Mouse (Mus musculus) forebrain, embryonic 11.5 days (tissue): ENCODE data around the gene Pnmal1. TPM values are rescaled to one million over a fixed set of nuclear protein-coding genes. Genes with fewer than 3 reads are reported as not detected.

Experiments used
- ATAC-seq: fragments of 200-750 bp; cut with Nextera tagmentation; replicated peaks from 2 replicates; pipeline ENCODE4 v1.8.0; 2017; ENCODE audit warnings: moderate TSS enrichment; ENCODE audit not compliant: low FRiP score
- DNase-seq: peaks from one replicate; pipeline ENCODE4 v3.0.0-alpha.2; 2017; ENCODE audit warnings: low spot score
- H3K27ac ChIP-seq: fragments of 300-500 bp; sonication (generic); 2 replicates; pipeline ENCODE4 v1.5.1; 2014; ENCODE audit warnings: low read depth, low read length
- H3K27me3 ChIP-seq: fragments of 300-500 bp; sonication (generic); 2 replicates; pipeline ENCODE4 v1.6.1; 2014; ENCODE audit warnings: mild to moderate bottlenecking, low read length, mixed read lengths; ENCODE audit not compliant: control insufficient read depth, insufficient read depth
- H3K36me3 ChIP-seq: fragments of 300-500 bp; sonication (generic); 2 replicates; pipeline ENCODE4 v1.6.1; 2014; ENCODE audit warnings: mild to moderate bottlenecking, low read length, moderate library complexity, mixed read lengths; ENCODE audit not compliant: control insufficient read depth, insufficient read depth
- H3K4me1 ChIP-seq: fragments of 300-500 bp; sonication (generic); replicated peaks from 2 replicates; pipeline ENCODE4 v1.6.1; 2014; ENCODE audit warnings: low read length, mixed read lengths; ENCODE audit not compliant: control insufficient read depth, insufficient read depth
- H3K4me2 ChIP-seq: fragments of 300-500 bp; sonication (generic); 2 replicates; pipeline ENCODE4 v1.6.1; 2014; ENCODE audit warnings: low read depth, mild to moderate bottlenecking, low read length, moderate library complexity, mixed read lengths; ENCODE audit not compliant: severe bottlenecking
- H3K4me3 ChIP-seq: fragments of 300-500 bp; sonication (generic); 2 replicates; pipeline ENCODE4 v1.5.1; 2014; ENCODE audit warnings: low read depth, low read length
- H3K9ac ChIP-seq: fragments of 300-500 bp; sonication (generic); 2 replicates; pipeline ENCODE4 v1.6.1; 2014; ENCODE audit warnings: low read length
- H3K9me3 ChIP-seq: fragments of 300-500 bp; sonication (generic); 2 replicates; pipeline ENCODE4 v1.6.1; 2016; ENCODE audit warnings: low read length, mixed read lengths; ENCODE audit not compliant: control insufficient read depth
- WGBS: fragments of 180-500 bp; shearing (Covaris S2); extraction: QIAGEN DNeasy Blood & Tissue Kit; methylation state at CpG from one replicate; pipeline ENCODE4 v1.1.7; 2014; 5-methylcytosine and 5-hydroxymethylcytosine counted together
- polyA plus RNA-seq: library from polyadenylated mRNA; unstranded; fragments of >200 nt; fragmentation: Nextera tagmentation; extraction: Ambion mirVana; gene quantifications from 2 replicates; pipeline ENCODE4 v1.2.1, GENCODE M21; 2014

Pnmal1 gene
- polyA plus RNA-seq, 1 experiment from 2014 or later, result 20.4 TPM

DNA sequence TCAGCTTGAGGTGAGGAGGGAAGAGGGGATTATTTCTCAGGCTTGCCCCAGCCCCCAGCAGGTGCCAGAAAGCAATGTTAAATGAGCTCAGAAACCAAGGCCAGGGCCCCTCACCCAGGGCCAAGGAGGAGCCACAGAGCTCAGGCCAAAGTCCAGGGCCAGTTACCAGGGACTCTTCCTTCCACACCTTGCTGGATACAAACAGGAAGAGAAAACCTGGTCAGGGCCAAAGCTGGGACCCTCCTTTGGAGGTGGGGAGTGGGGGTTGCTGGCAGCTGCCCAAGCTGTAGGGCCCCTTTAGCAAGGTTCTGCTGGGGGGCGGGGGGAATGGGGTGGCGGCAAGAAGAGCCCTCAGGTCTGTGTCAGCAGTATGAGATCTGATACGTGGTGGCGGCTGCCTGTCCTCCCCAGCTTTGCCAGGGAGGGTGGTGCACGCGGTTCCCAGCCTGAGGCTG lies 37.6 kb upstream of the Pnmal1 start:
- DNase-seq (no peak), ATAC-seq (no peak)
- no peaks in the 10 kb centered on the region for H3K9me3 ChIP-seq
- 51% methylated on average over 6 of the region's 6 CpGs for WGBS
- no peaks in the 10 kb centered on the region for H3K27me3 ChIP-seq
- H3K9ac ChIP-seq, result peak overlapping the region; percentile 80
- peak overlapping the region; percentile 58 for H3K4me3 ChIP-seq
- H3K36me3 ChIP-seq, result peaks cover 11% of the 10 kb centered on the region; the same call in 1 of the 2 replicates
- H3K27ac ChIP-seq, result peak overlapping the region; percentile 55
- peaks cover 27% of the 10 kb centered on the region for H3K4me1 ChIP-seq
- peak overlapping the region; percentile 75 for H3K4me2 ChIP-seq

DNA sequence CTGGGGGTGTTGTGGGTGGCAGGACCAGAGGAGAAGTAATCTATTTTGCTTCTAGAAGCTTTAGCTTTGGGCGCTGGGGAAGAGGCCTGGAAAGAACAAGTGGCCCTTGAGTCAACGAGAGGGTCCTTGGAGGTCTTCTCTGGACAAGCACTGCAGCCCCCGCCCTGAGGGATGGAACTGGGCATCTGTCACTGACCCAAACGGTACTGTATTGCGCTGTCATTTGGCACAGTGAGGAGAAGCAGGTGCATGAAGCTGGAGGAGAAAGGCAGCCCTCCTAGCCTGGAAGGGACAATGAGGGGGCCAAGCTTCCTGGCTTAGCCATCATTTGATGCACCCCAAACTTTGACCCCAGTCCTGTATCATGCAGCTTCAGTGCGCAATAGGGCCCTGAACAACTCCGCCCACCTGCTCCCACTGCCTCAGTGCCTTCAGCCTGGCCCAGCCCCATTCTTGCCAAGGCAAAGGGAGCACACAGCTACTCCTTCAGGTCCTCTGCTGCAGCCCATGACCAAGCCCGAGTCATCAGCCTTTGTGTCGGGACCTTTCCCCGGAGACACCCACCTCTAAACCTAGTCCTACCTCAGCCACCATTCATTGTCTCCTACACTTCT lies 37.0 kb upstream of the Pnmal1 start:
- peak overlapping the region; percentile 18; the same call in 1 of the 2 replicates for H3K27ac ChIP-seq
- H3K9ac ChIP-seq, result peak overlapping the region; percentile 80
- H3K4me2 ChIP-seq, result peak overlapping the region; percentile 75
- H3K36me3 ChIP-seq, result peaks cover 10% of the 10 kb centered on the region; the same call in 1 of the 2 replicates
- ATAC-seq (no peak), DNase-seq (no peak)
- WGBS, result 49% methylated on average over 10 of the region's 10 CpGs
- peaks cover 27% of the 10 kb centered on the region for H3K4me1 ChIP-seq
- peak overlapping the region; percentile 58 for H3K4me3 ChIP-seq
- H3K9me3 ChIP-seq, result no peaks in the 10 kb centered on the region
- H3K27me3 ChIP-seq, result no peaks in the 10 kb centered on the region

DNA sequence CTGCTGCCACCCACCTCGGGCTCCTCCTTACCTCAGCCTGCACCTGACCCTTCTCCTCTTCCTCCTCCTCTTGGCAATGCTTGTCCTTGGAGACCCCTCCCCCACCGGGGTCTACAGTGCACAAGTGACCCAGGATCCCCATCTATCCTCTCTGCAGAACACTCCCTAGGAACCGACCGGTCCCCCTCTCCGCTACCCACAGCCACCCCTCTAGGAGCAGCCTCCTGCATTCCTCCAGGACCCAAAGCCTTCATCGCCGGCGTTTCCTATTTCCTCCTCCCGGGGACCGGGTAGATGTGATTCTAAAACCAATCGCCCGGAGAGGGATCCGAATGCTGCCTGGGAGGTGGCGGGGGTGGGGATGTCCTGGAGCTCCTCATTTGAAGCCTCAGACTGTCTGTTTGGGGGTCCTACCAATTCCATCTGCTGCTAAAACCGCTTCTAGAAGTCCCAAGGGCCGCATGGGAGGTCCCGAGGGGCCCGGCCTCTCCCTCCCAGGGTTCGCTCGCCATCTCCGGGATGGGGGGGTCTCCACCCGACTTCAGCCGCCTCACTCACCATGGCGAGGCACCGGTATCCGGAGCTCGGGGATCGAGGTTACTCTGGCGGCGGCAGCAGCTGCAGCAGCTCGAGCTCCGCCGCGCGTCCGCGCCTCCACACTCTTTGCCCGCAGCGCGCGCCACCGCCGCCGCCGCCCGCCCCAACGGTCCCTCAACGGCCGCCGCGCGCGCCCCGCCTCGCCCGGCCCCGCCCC lies 36.0 kb upstream of the Pnmal1 start:
- peak overlapping the region; percentile 80 for H3K9ac ChIP-seq
- ATAC-seq, result peak; percentile 3; the same call in 1 of the 2 replicates
- 0% methylated on average over 56 of the region's 57 CpGs for WGBS
- peaks cover 27% of the 10 kb centered on the region for H3K4me1 ChIP-seq
- no peaks in the 10 kb centered on the region for H3K9me3 ChIP-seq
- peak overlapping the region; percentile 97 for H3K27ac ChIP-seq
- H3K27me3 ChIP-seq, result no peaks in the 10 kb centered on the region
- peaks cover 1% of the 10 kb centered on the region; the same call in 1 of the 2 replicates for H3K36me3 ChIP-seq
- peak; percentile 70 for DNase-seq
- H3K4me3 ChIP-seq, result peak overlapping the region; percentile 58
- H3K4me2 ChIP-seq, result peak overlapping the region; percentile 75

DNA sequence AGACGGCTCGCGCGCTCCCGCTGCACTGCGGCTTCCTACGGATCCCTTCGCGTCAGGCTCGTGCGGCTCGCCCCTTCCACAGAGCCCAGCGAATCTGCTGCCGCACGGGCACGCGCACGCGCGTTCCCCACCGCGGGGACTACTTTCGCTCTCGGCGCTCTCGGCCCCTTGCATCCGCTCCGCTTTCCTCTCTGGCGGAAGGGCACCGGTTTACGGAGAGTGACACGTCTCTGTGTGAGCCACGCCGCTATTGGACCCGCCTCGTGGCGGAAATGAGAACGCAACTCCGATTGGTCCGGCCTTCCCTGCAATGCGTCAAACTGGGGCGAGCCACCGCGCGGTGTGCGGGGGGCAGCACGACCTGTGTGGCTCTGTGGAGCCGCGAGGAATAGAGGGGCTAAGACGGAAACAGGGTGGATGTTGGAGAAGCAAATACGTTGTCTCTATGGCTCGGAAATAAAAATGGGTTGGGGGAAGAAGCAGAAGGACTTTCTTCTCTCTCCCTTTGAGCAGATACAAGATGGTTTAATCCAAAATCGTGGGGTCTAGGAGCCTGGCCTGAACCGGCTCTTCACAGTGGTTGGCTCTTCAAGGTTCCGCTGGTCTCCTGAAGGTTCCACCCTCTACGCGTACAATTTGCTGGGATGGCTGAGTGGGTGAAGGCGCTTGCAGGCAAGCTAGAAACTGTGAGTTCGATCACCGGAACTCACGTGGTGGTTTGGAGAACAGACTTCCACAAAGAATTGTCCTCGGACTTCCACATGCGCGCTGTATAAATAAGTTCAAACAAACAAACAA lies 35.2 kb upstream of the Pnmal1 start, which contains the start of gene Calm3:
Calm3 (minus strand) TSS at position 78 of the 798 bp plus-strand sequence.
- DNase-seq, result peak; percentile 100
- H3K36me3 ChIP-seq, result no peaks in the 10 kb centered on the region; the same call in 1 of the 2 replicates
- WGBS, result 2% methylated on average over 64 of the region's 64 CpGs
- peak within 1 kb of the TSS; percentile 80 for H3K9ac ChIP-seq
- peaks cover 27% of the 10 kb centered on the region for H3K4me1 ChIP-seq
- peak; percentile 91 for ATAC-seq
- H3K9me3 ChIP-seq, result no peaks in the 10 kb centered on the region
- peak within 1 kb of the TSS; percentile 58 for H3K4me3 ChIP-seq
- peak within 1 kb of the TSS; percentile 97 for H3K27ac ChIP-seq
- peak within 1 kb of the TSS; percentile 75 for H3K4me2 ChIP-seq
- no peaks in the 10 kb centered on the region for H3K27me3 ChIP-seq

DNA sequence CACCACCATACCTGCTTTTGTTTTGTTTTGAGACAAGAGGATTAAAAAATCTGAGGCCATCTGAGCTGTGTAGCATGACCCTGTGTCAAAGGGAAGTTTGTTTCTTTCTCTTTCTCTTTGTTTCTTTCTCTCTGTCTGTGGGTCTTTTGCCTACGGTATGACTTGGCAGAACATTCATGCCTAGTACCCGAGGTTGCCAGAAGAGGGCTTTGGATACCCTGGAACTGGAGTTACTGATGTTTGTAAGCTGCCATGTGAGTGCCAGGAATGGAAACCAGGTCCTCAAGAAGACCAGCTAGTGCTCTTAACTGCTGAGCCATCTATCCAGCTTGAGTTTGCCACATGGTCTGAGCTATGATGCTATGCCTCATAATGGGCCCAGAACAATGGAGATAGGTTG lies 31.1 kb upstream of the Pnmal1 start:
- Histone ChIP-seq H3K4me2 (no peak overlapping the region), H3K4me3 (no peak overlapping the region), H3K9ac (no peak overlapping the region), H3K27me3 (no peaks in the 10 kb centered on the region), H3K9me3 (no peaks in the 10 kb centered on the region), H3K36me3 (no peaks in the 10 kb centered on the region), H3K27ac (no peak overlapping the region), H3K4me1 (no peaks in the 10 kb centered on the region; the same call in 1 of the 2 replicates)
- WGBS, result 43% methylated on average over 2 of the region's 2 CpGs
- DNase-seq (no peak), ATAC-seq (no peak)

DNA sequence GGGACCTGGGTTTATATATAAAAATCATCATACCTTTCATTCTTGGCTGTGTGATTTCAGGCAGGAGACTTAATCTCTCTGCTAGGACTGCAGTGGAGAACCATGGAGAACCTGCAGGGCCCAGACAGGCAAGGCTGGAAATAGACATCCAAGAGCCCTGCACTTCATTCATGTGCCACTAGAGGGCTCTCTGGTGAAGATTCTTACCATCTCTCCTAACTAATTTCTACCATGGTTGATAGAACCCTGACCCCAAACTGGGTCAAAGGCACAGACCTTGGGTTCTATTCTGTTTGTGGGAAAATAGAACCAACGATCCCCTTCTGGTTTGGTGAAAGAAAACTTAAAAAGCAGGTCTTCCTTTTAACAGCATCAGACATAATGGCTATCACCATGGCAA lies 28.6 kb upstream of the Pnmal1 start:
- H3K9ac ChIP-seq, result no peak overlapping the region
- H3K4me2 ChIP-seq, result no peak overlapping the region
- H3K36me3 ChIP-seq, result no peaks in the 10 kb centered on the region
- 4% methylated on average over 1 of the region's 1 CpGs for WGBS
- H3K4me3 ChIP-seq, result no peak overlapping the region
- no peak overlapping the region for H3K27ac ChIP-seq
- H3K27me3 ChIP-seq, result no peaks in the 10 kb centered on the region
- no peaks in the 10 kb centered on the region; the same call in 1 of the 2 replicates for H3K4me1 ChIP-seq
- DNase-seq, result peak; percentile 76
- ATAC-seq, result no peak; the same call in 1 of the 2 replicates
- H3K9me3 ChIP-seq, result no peaks in the 10 kb centered on the region

DNA sequence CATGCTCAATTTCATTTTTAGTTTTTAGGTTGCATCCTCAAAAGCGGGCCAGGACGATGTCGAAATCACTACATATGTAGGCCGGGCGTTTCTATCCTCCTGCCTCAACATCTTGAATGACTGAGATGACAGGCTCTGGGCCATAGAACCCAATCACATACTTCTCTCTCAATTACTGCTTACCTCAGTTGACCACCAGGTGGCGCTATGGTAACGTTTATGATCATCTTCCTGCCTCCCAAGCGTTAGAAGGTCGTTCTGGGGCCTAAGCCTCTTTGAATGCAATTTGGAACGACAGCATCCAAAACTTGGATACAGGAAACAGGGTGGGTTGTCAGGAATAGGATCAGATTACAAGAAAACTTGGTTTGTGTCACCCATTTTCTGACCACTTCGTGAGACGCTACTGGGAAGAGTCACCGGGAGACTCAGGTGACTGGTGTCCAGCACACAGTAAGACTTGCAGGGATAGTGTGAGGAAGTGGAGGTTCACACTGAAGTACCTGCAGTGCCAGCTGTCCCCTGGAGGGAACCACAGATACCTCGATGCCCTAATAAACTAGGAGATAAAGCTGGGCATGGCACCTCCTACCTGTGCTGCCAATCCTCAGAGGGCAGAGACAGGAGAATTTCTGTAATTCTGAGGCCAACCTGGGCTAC lies 27.4 kb upstream of the Pnmal1 start:
- H3K4me1 ChIP-seq, result no peaks in the 10 kb centered on the region; the same call in 1 of the 2 replicates
- no peaks in the 10 kb centered on the region for H3K9me3 ChIP-seq
- H3K27ac ChIP-seq, result no peak overlapping the region
- 16% methylated on average over 14 of the region's 14 CpGs for WGBS
- no peak overlapping the region for H3K9ac ChIP-seq
- DNase-seq (peak; percentile 88), ATAC-seq (peak; percentile 61; the same call in 1 of the 2 replicates)
- no peak overlapping the region for H3K4me2 ChIP-seq
- no peak overlapping the region for H3K4me3 ChIP-seq
- H3K27me3 ChIP-seq, result no peaks in the 10 kb centered on the region
- no peaks in the 10 kb centered on the region for H3K36me3 ChIP-seq
